Mouse (Mus musculus) hindbrain, embryonic 14.5 days (tissue): ENCODE measurements at regions not wholly inside any gene's neighbourhood (a gene's known extent, or its start where the extent isn't known, plus 50 kb on each side); places are given as distances from the start of the nearest gene placed in this dataset.

ENCODE experiments used
- ATAC-seq: fragments of 200-750 bp; cut with Nextera tagmentation; 2 replicates; pipeline ENCODE4 v1.8.0; 2017; ENCODE audit warnings: moderate number of reproducible peaks, mild to moderate bottlenecking, moderate TSS enrichment, moderate library complexity; ENCODE audit not compliant: low FRiP score
- DNase-seq: peaks from one replicate; pipeline ENCODE4 v3.0.0-alpha.2; 2015; ENCODE audit warnings: low spot score
- H3K27ac ChIP-seq: fragments of 300-500 bp; sonication (generic); 2 replicates; pipeline ENCODE4 v1.5.1; 2014; ENCODE audit warnings: mild to moderate bottlenecking, moderate library complexity
- H3K27me3 ChIP-seq: fragments of 300-500 bp; sonication (generic); 2 replicates; pipeline ENCODE4 v1.6.1; 2014; ENCODE audit warnings: mild to moderate bottlenecking, low read length, mixed read lengths; ENCODE audit not compliant: control insufficient read depth, insufficient read depth
- H3K36me3 ChIP-seq: fragments of 300-500 bp; sonication (generic); replicated peaks from 2 replicates; pipeline ENCODE4 v1.6.1; 2014; ENCODE audit not compliant: control insufficient read depth, insufficient read depth
- H3K4me1 ChIP-seq: fragments of 300-500 bp; sonication (generic); replicated peaks from 2 replicates; pipeline ENCODE4 v1.6.1; 2014; ENCODE audit warnings: antibody characterized with exemption, low read length, mixed read lengths; ENCODE audit not compliant: control insufficient read depth, insufficient read depth
- H3K4me2 ChIP-seq: fragments of 300-500 bp; sonication (generic); replicated peaks from 2 replicates; pipeline ENCODE4 v1.6.1; 2014; ENCODE audit warnings: mild to moderate bottlenecking, moderate library complexity
- H3K4me3 ChIP-seq: fragments of 300-500 bp; sonication (generic); replicated peaks from 2 replicates; pipeline ENCODE4 v1.5.1; 2014; ENCODE audit warnings: mild to moderate bottlenecking, low read length
- H3K9ac ChIP-seq: fragments of 300-500 bp; sonication (generic); 2 replicates; pipeline ENCODE4 v1.6.1; 2014
- H3K9me3 ChIP-seq: fragments of 300-500 bp; sonication (generic); 2 replicates; pipeline ENCODE4 v1.6.1; 2016; ENCODE audit warnings: low read length; ENCODE audit not compliant: control insufficient read depth
- WGBS: fragments of 180-500 bp; shearing (Covaris S2); extraction: QIAGEN DNeasy Blood & Tissue Kit; methylation state at CpG from one replicate; pipeline ENCODE4 v1.1.7; 2014; 5-methylcytosine and 5-hydroxymethylcytosine counted together

DNA sequence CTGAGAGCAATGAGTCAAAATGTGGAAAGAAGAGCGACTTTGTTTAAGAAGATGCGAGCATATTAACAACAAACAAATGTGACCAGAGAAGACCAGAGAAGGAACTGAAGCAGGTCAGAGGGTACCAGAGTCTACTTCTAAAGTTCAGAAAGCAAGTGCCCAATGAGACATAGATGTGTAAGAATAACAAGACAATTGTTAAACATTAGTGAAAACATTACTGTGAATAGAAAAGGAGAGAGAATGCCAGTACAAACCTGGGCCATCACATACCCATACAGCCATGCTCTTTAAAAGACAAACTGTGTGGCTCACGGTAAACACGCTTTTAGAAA is 214.8 kb upstream of the Tbl1xr1 start:
- no peak overlapping the region for H3K27ac ChIP-seq
- DNase-seq (no peak), ATAC-seq (no peak)
- H3K27me3 ChIP-seq = no peaks in the 10 kb centered on the region
- no peaks in the 10 kb centered on the region for H3K36me3 ChIP-seq
- no peak overlapping the region for H3K4me2 ChIP-seq
- H3K4me3 ChIP-seq = no peak overlapping the region
- no peak overlapping the region for H3K9ac ChIP-seq
- 91% methylated on average over 4 of the region's 4 CpGs for WGBS
- H3K9me3 ChIP-seq = 0 out of 2 replicates have a peak, but pooled peaks cover 5% of the 10 kb centered on the region
- no peaks in the 10 kb centered on the region for H3K4me1 ChIP-seq

DNA sequence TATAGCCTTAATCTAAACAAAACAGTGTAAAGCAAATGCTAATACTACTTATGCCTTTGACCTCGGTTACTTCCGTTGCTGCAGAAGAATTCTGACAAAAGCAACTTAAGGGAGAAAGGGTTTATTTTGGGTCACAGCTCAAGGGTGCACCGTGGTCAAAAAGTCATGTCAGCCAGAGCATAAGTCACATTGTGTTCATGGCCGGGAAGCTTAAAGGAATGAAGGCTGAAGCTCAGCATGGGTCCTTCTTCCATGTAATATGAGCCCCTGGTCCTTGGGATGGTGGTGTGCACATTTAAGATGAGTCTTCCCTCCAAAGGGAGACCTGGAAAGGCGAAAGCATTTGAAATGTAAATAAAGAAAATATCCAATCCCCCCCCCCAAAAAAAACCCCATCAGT is 212.1 kb upstream of the Tbl1xr1 start:
- ATAC-seq (no peak), DNase-seq (no peak)
- Histone ChIP-seq H3K27me3 (no peaks in the 10 kb centered on the region), H3K4me1 (no peaks in the 10 kb centered on the region), H3K4me3 (no peak overlapping the region), H3K9me3 (0 out of 2 replicates have a peak, but pooled peaks cover 5% of the 10 kb centered on the region), H3K4me2 (no peak overlapping the region), H3K27ac (no peak overlapping the region), H3K9ac (no peak overlapping the region), H3K36me3 (no peaks in the 10 kb centered on the region)
- 52% methylated on average over 5 of the region's 5 CpGs for WGBS

DNA sequence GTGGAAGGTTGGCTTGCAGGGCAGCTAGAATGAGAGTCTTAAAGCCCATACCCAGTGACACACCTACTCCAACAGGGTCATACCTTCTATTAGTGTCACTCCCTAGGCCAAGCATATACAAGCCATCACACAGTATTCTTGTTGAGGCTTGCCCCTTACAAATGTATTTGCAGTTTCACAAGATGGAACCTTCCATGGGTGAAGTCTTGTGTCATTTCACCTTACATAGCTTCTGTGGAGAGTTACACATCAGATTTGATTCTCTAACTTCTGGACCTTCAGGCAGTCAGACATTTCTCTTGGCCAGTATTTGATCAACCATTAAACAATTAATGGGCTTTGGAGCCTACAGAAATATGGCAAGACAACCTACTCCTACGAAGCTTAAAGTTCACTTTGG is 210.6 kb upstream of the Tbl1xr1 start:
- Histone ChIP-seq H3K4me3 (no peak overlapping the region), H3K27me3 (no peaks in the 10 kb centered on the region), H3K9me3 (0 out of 2 replicates have a peak, but pooled peaks cover 5% of the 10 kb centered on the region), H3K4me1 (no peaks in the 10 kb centered on the region), H3K9ac (no peak overlapping the region), H3K4me2 (no peak overlapping the region), H3K36me3 (no peaks in the 10 kb centered on the region), H3K27ac (no peak overlapping the region)
- WGBS = 98% methylated on average over 1 of the region's 1 CpGs
- no peak for ATAC-seq
- DNase-seq = no peak

DNA sequence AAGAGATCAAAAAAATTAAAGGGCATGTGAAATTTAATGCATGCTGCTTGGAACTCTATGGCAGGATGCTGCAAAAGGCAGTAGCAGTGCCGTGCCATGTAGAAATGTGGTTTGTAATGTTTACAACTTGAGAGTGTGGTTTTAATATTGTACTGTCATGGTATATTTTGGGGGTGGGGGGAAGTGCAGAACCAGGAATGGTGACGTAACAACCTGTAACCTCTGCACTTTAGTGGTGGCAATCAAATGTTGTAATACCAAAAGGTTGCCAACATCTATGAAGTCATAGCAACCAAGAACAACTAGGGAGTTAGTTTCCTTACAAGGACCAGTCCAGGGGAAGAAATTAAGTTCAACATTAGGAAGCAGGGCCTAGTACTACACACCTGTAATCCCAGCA is 198.1 kb upstream of the Tbl1xr1 start:
- no peak overlapping the region for H3K4me2 ChIP-seq
- H3K9ac ChIP-seq = no peak overlapping the region
- WGBS = 74% methylated on average over 2 of the region's 2 CpGs
- no peaks in the 10 kb centered on the region for H3K4me1 ChIP-seq
- no peak overlapping the region for H3K27ac ChIP-seq
- no peak overlapping the region for H3K4me3 ChIP-seq
- no peaks in the 10 kb centered on the region for H3K9me3 ChIP-seq
- no peaks in the 10 kb centered on the region for H3K27me3 ChIP-seq
- no peak for DNase-seq
- no peak for ATAC-seq
- no peaks in the 10 kb centered on the region for H3K36me3 ChIP-seq

DNA sequence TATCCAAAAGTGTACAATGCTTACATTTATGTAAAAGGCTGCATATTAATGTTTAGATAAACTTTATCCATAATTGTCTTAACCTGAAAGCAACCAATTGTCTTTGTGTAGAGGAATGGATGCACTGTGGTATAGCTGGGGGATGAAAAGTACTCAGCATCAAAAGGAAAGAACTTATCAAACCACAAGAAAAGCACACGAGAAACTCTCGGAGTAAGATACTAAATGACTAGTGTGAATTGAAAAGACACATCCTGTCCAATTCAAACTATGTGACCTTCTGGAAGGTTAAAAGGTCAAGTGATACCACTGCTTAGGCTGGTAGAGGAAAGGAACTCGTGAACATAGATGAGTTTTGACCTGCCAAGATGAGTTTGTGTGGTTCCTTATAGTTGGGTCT is 192.2 kb upstream of the Tbl1xr1 start:
- 82% methylated on average over 3 of the region's 3 CpGs for WGBS
- Histone ChIP-seq H3K36me3 (no peaks in the 10 kb centered on the region), H3K27ac (no peak overlapping the region), H3K9me3 (no peaks in the 10 kb centered on the region), H3K4me2 (no peak overlapping the region), H3K4me1 (no peaks in the 10 kb centered on the region), H3K9ac (no peak overlapping the region), H3K4me3 (no peak overlapping the region), H3K27me3 (no peaks in the 10 kb centered on the region)
- DNase-seq (no peak), ATAC-seq (no peak)

DNA sequence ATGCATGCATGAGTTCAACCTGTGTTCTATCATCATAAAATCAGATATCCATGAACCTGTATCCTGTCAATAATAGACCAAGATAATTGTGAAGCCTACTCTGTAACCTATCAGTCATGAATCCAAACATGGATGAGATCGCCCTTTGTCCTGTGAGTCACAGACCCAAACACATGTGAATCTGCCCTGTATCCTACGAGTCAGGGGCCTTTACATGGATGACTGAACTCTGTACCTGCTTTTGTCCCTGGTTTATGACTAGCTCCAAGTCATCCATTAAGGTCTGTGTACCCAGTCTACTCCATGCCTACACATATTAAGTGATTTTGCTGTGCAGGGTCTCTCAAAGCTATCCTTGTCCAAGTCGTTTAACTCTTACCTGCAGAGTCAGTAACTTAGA is 187.7 kb upstream of the Tbl1xr1 start:
- no peak for DNase-seq
- no peak overlapping the region for H3K4me2 ChIP-seq
- no peak overlapping the region for H3K9ac ChIP-seq
- H3K9me3 ChIP-seq = no peaks in the 10 kb centered on the region
- peaks cover 7% of the 10 kb centered on the region for H3K4me1 ChIP-seq
- no peak for ATAC-seq
- H3K27me3 ChIP-seq = no peaks in the 10 kb centered on the region
- no peak overlapping the region for H3K4me3 ChIP-seq
- no peaks in the 10 kb centered on the region for H3K36me3 ChIP-seq
- 91% methylated on average over 3 of the region's 3 CpGs for WGBS
- no peak overlapping the region for H3K27ac ChIP-seq

DNA sequence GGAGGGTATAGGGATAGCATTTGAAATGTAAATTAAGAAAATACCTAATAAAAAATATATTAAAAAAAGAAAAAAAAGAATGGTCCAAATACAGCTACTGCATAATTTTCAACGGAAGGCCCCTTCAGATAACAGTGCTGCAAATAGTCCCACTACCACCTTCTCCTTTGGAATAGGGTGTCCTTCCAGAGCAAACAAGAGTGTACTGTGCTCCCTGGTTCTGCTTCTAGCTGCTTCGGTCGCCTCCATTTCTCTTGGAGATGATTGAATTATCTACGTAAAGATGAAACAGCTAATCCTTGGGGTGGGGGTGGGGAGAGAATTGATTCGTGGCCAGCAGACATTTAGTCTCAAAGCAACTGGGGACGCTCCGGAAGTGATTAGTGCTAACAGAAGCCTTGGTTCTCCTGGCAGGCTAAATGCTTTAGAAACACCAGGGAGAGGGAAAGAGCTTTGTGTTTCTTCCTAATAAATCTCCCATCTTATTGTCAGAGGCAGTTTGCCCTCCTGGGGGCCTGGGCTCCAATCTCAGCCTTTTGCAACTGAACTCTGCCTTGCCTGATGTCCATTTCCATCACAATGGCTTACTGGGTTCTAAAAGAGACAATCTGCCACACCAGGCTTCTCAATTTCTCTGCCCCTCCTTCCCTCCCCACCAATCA is 184.5 kb upstream of the Tbl1xr1 start:
- H3K4me1 ChIP-seq = peaks cover 7% of the 10 kb centered on the region
- H3K4me2 ChIP-seq = peak overlapping the region; percentile 10; the same call in 1 of the 2 replicates
- no peaks in the 10 kb centered on the region for H3K9me3 ChIP-seq
- 6% methylated on average over 7 of the region's 7 CpGs for WGBS
- DNase-seq (peak; percentile 35), ATAC-seq (peak; percentile 58; the same call in 1 of the 2 replicates)
- H3K27ac ChIP-seq = peak overlapping the region; percentile 75
- no peaks in the 10 kb centered on the region for H3K36me3 ChIP-seq
- no peak overlapping the region for H3K4me3 ChIP-seq
- H3K9ac ChIP-seq = no peak overlapping the region
- no peaks in the 10 kb centered on the region for H3K27me3 ChIP-seq

DNA sequence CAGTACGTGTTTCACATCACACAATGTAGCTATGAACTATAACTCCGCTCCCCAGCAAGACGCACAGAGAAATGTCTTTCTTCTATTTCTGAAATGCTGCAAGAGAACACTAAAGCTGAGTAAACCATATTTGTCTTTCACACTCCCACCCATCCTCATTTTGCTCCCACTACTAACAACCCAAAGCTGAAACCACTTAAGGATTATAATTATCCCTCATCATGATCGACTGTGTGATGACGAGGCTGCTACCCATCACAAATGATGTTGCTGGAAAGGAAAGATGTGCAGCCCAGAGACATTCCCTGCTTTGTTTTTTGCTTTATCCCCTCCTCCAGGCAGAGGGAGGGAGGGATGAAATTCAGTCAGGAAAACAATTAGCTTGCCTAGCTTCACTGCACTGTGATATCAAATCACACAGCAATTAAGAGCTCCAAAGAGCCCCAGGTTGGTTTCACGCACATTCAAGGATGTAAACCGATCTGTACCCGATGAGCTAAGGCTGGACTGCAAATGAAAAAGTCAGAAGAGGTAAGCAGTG is 183.5 kb upstream of the Tbl1xr1 start:
- Histone ChIP-seq H3K4me2 (peak overlapping the region; percentile 0; the same call in 1 of the 2 replicates), H3K36me3 (no peaks in the 10 kb centered on the region), H3K4me3 (no peak overlapping the region), H3K9me3 (no peaks in the 10 kb centered on the region), H3K27me3 (no peaks in the 10 kb centered on the region), H3K4me1 (peaks cover 7% of the 10 kb centered on the region), H3K27ac (peak overlapping the region; percentile 15; the same call in 1 of the 2 replicates), H3K9ac (no peak overlapping the region)
- ATAC-seq = peak; percentile 87
- DNase-seq = peak; percentile 37
- 21% methylated on average over 8 of the region's 8 CpGs for WGBS

DNA sequence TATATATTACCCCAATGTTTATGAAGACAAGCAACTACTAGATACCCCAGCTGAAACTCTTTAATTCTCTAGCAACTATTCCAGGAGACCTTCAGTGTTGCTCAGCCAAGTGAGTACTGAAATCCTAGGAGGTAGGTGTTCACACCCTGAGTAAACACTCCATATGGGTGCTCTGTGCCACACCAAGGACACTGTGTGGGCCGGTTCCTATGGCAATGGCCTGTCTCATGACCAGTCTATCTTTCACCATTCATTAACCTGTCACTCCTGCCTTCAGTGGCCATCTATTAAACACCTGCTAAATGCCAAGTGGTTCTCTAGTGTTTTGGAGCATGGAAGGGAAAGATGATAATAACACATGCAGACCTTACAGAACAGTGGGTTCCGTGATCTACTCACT is 180.9 kb upstream of the Tbl1xr1 start:
- no peak overlapping the region for H3K4me2 ChIP-seq
- no peak for DNase-seq
- no peaks in the 10 kb centered on the region for H3K36me3 ChIP-seq
- H3K27ac ChIP-seq = no peak overlapping the region
- no peaks in the 10 kb centered on the region for H3K27me3 ChIP-seq
- peaks cover 7% of the 10 kb centered on the region for H3K4me1 ChIP-seq
- no peaks in the 10 kb centered on the region for H3K9me3 ChIP-seq
- no peak overlapping the region for H3K4me3 ChIP-seq
- H3K9ac ChIP-seq = no peak overlapping the region
- no peak for ATAC-seq
- 88% methylated on average over 2 of the region's 2 CpGs for WGBS

DNA sequence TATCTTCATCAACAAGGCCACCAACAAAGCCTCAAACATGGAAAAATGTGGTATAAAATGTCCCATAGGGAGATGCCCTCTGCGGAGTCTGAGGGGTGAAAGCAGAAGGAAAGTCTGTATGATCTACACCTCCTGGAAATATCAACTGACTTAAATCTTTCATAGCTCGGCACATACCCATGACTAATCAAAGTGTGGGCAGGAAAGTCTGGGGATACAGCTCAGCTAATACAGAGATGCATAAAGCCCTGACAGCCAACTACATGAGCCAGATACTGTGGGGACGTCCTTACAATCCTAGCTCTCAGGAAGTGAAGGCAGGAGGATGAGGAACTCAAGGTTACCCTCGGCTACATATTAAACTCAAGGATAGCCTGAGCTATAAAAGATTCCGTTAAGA is 178.2 kb upstream of the Tbl1xr1 start:
- no peak for ATAC-seq
- Histone ChIP-seq H3K9me3 (no peaks in the 10 kb centered on the region), H3K27me3 (no peaks in the 10 kb centered on the region), H3K4me3 (no peak overlapping the region), H3K4me2 (no peak overlapping the region), H3K36me3 (no peaks in the 10 kb centered on the region), H3K4me1 (no peaks in the 10 kb centered on the region), H3K27ac (no peak overlapping the region), H3K9ac (no peak overlapping the region)
- WGBS = 85% methylated on average over 5 of the region's 5 CpGs
- no peak for DNase-seq
